In genomic region chr13:24832811-24833155, GRCm38 (mm10) we compare ENCODE assay signal across 9 mouse cellular contexts. TPM values are rescaled to one million over a fixed set of nuclear protein-coding genes. Genes with fewer than 3 reads are reported as not detected.
DNase-seq lines count a peak whose midpoint lies in the region; ATAC-seq and TF ChIP-seq lines count a peak whose summit lies in the region.
"Had no signal": no experiment of that assay in that cellular context is flagged by ENCODE, and none has a peak within 500 bp of the region (broad histone marks: within the 10 kb centered on the region; RNA-seq: fewer than 3 reads in every experiment).

No protein-coding gene starts in this region.

- no peaks in the 10 kb centered on the region for H3K9me3 ChIP-seq in embryonic facial prominence, embryonic 15.5 days (replicated peaks)
- no peaks in the 10 kb centered on the region for H3K9me3 ChIP-seq in limb, embryonic 10.5 days (replicated peaks)
- H3K9me3 ChIP-seq in neural tube, embryonic 13.5 days, result no peaks in the 10 kb centered on the region

- peak overlapping the region; percentile 69 for H3K4me2 ChIP-seq in embryonic facial prominence, embryonic 15.5 days (replicated peaks)
- H3K4me2 ChIP-seq in neural tube, embryonic 13.5 days, result peak overlapping the region; percentile 69

- peaks cover 13% of the 10 kb centered on the region; the same call in 1 of the 2 replicates for H3K79me2 ChIP-seq in liver, adult 2 months (ENCODE audit: control insufficient read depth, insufficient read depth, low read length)

- no peak for TF ChIP-seq POLR2A in liver, adult 2 months (IDR thresholded peaks at IDR 0.05; ENCODE audit: extremely low read depth, insufficient read depth, low read length)

- peaks cover 11% of the 10 kb centered on the region for H3K4me1 ChIP-seq in liver, adult 2 months (ENCODE audit: control insufficient read depth, insufficient read depth, low read length)
- peaks cover 22% of the 10 kb centered on the region for H3K4me1 ChIP-seq in embryonic facial prominence, embryonic 15.5 days
- H3K4me1 ChIP-seq in limb, embryonic 10.5 days, result peaks cover 20% of the 10 kb centered on the region
- peaks cover 38% of the 10 kb centered on the region for H3K4me1 ChIP-seq in neural tube, embryonic 13.5 days (replicated peaks)

- peak overlapping the region; percentile 79 for H3K4me3 ChIP-seq in liver, adult 2 months (ENCODE audit: insufficient read depth, low read depth, low read length)
- peak overlapping the region; percentile 92 for H3K4me3 ChIP-seq in embryonic facial prominence, embryonic 15.5 days (replicated peaks)
- H3K4me3 ChIP-seq in limb, embryonic 10.5 days, result peak overlapping the region; percentile 97
- H3K4me3 ChIP-seq in neural tube, embryonic 13.5 days, result peak overlapping the region; percentile 95

- no peak for TF ChIP-seq CTCF in liver, adult 2 months (IDR thresholded peaks at IDR 0.05; ENCODE audit: low read depth, low read length)

- ATAC-seq in embryonic facial prominence, embryonic 15.5 days (ENCODE audit: insufficient number of reproducible peaks, low FRiP score, low TSS enrichment, low read depth), result no peak
- no peak for ATAC-seq in neural tube, embryonic 13.5 days (ENCODE audit: low read depth)
- no peak for ATAC-seq in megakaryocyte-erythroid progenitor cell, adult 5-6 weeks (replicated peaks; ENCODE audit: low FRiP score, low TSS enrichment, poor library complexity, severe bottlenecking)
- ATAC-seq in erythroid progenitor cell, adult 5-6 weeks (replicated peaks; ENCODE audit: low FRiP score, poor library complexity, severe bottlenecking), result no peak

- H3K36me3 ChIP-seq in liver, adult 2 months (ENCODE audit: control insufficient read depth, insufficient read depth, low read length), result peaks cover 4% of the 10 kb centered on the region; the same call in 1 of the 2 replicates
- 0 out of 2 replicates have a peak, but pooled peaks cover 5% of the 10 kb centered on the region for H3K36me3 ChIP-seq in embryonic facial prominence, embryonic 15.5 days
- H3K36me3 ChIP-seq in limb, embryonic 10.5 days, result peaks cover 40% of the 10 kb centered on the region
- H3K36me3 ChIP-seq in neural tube, embryonic 13.5 days, result peaks cover 3% of the 10 kb centered on the region; the same call in 1 of the 2 replicates

- WGBS in liver, adult 2 months, result 6% methylated on average over 2 of the region's 2 CpGs
- WGBS in embryonic facial prominence, embryonic 15.5 days, result 40% methylated on average over 2 of the region's 2 CpGs
- 77% methylated on average over 2 of the region's 2 CpGs for WGBS in limb, embryonic 10.5 days
- WGBS in neural tube, embryonic 13.5 days, result 71% methylated on average over 2 of the region's 2 CpGs

- peak; percentile 58 for DNase-seq in liver, adult 2 months (ENCODE audit: extremely low read depth, low read depth, low spot score)
- no peak for DNase-seq in liver
- no peak for DNase-seq in limb, embryonic 10.5 days (ENCODE audit: low spot score)
- no peak for DNase-seq in urinary bladder, postnatal 4 days (ENCODE audit: low spot score in 2 of 2)
- DNase-seq: thymus, postnatal 25 days had no signal

- H3K27me3 ChIP-seq in liver, adult 2 months (ENCODE audit: control insufficient read depth, insufficient read depth, low read length), result no peaks in the 10 kb centered on the region
- H3K27me3 ChIP-seq in embryonic facial prominence, embryonic 15.5 days, result no peaks in the 10 kb centered on the region
- no peaks in the 10 kb centered on the region for H3K27me3 ChIP-seq in limb, embryonic 10.5 days (ENCODE audit: low read depth, poor library complexity, severe bottlenecking)
- H3K27me3 ChIP-seq in neural tube, embryonic 13.5 days, result no peaks in the 10 kb centered on the region

- H3K27ac ChIP-seq in liver, adult 2 months (replicated peaks; ENCODE audit: insufficient read depth, low read depth, low read length), result peak overlapping the region; percentile 36
- H3K27ac ChIP-seq in embryonic facial prominence, embryonic 15.5 days (replicated peaks), result no peak overlapping the region
- H3K27ac ChIP-seq in limb, embryonic 10.5 days, result peak overlapping the region; percentile 95
- no peak overlapping the region for H3K27ac ChIP-seq in neural tube, embryonic 13.5 days (replicated peaks)

- H3K9ac ChIP-seq in liver, adult 2 months (ENCODE audit: low read depth, low read length), result peak overlapping the region; percentile 88
- peak overlapping the region; percentile 85; the same call in 1 of the 2 replicates for H3K9ac ChIP-seq in embryonic facial prominence, embryonic 15.5 days
- peak overlapping the region; percentile 96 for H3K9ac ChIP-seq in neural tube, embryonic 13.5 days

RNA-seq across cellular contexts. Expression of gene Tdp2, which starts 1.3 kb away (rescaled TPM):
- 28.9 and 29.4 TPM in 2 replicates for total RNA-seq in liver, adult 2 months (2014; rRNA removed)
- 18.5 and 18.6 TPM in 2 replicates for polyA plus RNA-seq in liver, adult 2 months (2012; rRNA removed)
- 48.0 and 49.4 TPM in 2 replicates for polyA plus RNA-seq in embryonic facial prominence, embryonic 15.5 days (2015; fragmentation: Nextera tagmentation; extraction: Ambion mirVana)
- polyA plus RNA-seq in limb, embryonic 10.5 days (2016; fragmentation: Nextera tagmentation; extraction: Ambion mirVana), result 74.4 and 74.5 TPM in 2 replicates
- polyA plus RNA-seq in neural tube, embryonic 13.5 days (2015; fragmentation: Nextera tagmentation; extraction: Ambion mirVana), result 40.1 and 45.2 TPM in 2 replicates
- 61.6 and 87.7 TPM in 2 replicates for total RNA-seq in megakaryocyte-erythroid progenitor cell, adult 5-6 weeks (2014; fragmentation: Nextera tagmentation)
- total RNA-seq in megakaryocyte-erythroid progenitor cell, adult 5-6 weeks (2017), result 61.8 and 64.1 TPM in 2 replicates
- 40.0 and 51.6 TPM in 2 replicates for total RNA-seq in erythroid progenitor cell, adult 5-6 weeks (2015; ENCODE audit: low replicate concordance)
- total RNA-seq in erythroid progenitor cell, adult 5-6 weeks (2017; ENCODE audit: low replicate concordance), result 22.4 and 54.9 TPM in 2 replicates

RNA-seq across cellular contexts. Expression of gene Acot13, which starts 1.4 kb away (rescaled TPM):
- 95.8 and 97.7 TPM in 2 replicates for total RNA-seq in liver, adult 2 months (2014; rRNA removed)
- 96.4 and 108 TPM in 2 replicates for polyA plus RNA-seq in liver, adult 2 months (2012; rRNA removed)
- polyA plus RNA-seq in embryonic facial prominence, embryonic 15.5 days (2015; fragmentation: Nextera tagmentation; extraction: Ambion mirVana), result 74.7 and 75.0 TPM in 2 replicates
- polyA plus RNA-seq in limb, embryonic 10.5 days (2016; fragmentation: Nextera tagmentation; extraction: Ambion mirVana), result 61.4 and 64.2 TPM in 2 replicates
- 49.3 and 50.1 TPM in 2 replicates for polyA plus RNA-seq in neural tube, embryonic 13.5 days (2015; fragmentation: Nextera tagmentation; extraction: Ambion mirVana)
- 39.4 and 69.5 TPM in 2 replicates for total RNA-seq in megakaryocyte-erythroid progenitor cell, adult 5-6 weeks (2014; fragmentation: Nextera tagmentation)
- total RNA-seq in megakaryocyte-erythroid progenitor cell, adult 5-6 weeks (2017), result 80.5 and 87.5 TPM in 2 replicates
- 18.0 and 24.1 TPM in 2 replicates for total RNA-seq in erythroid progenitor cell, adult 5-6 weeks (2015; ENCODE audit: low replicate concordance)
- total RNA-seq in erythroid progenitor cell, adult 5-6 weeks (2017; ENCODE audit: low replicate concordance), result 22.7 and 26.2 TPM in 2 replicates

RNA-seq across cellular contexts. Expression of gene D130043K22Rik, which starts 12.2 kb away (rescaled TPM):
- total RNA-seq in liver, adult 2 months (2014; rRNA removed), result 12.2 and 15.9 TPM in 2 replicates
- polyA plus RNA-seq in liver, adult 2 months (2012; rRNA removed), result 3.8 and 8.1 TPM in 2 replicates
- polyA plus RNA-seq in embryonic facial prominence, embryonic 15.5 days (2015; fragmentation: Nextera tagmentation; extraction: Ambion mirVana), result 0.88 and 1.3 TPM in 2 replicates
- 0.09 TPM in 1 of 2 replicates, not detected in the other for polyA plus RNA-seq in limb, embryonic 10.5 days (2016; fragmentation: Nextera tagmentation; extraction: Ambion mirVana)
- polyA plus RNA-seq in neural tube, embryonic 13.5 days (2015; fragmentation: Nextera tagmentation; extraction: Ambion mirVana), result 4.4 and 5.4 TPM in 2 replicates
- total RNA-seq in megakaryocyte-erythroid progenitor cell, adult 5-6 weeks (2014; fragmentation: Nextera tagmentation), result not detected in 2 replicates
- 0.38 TPM in 1 of 2 replicates, not detected in the other for total RNA-seq in megakaryocyte-erythroid progenitor cell, adult 5-6 weeks (2017)
- not detected in 2 replicates for total RNA-seq in erythroid progenitor cell, adult 5-6 weeks (2015; ENCODE audit: low replicate concordance)
- not detected in 2 replicates for total RNA-seq in erythroid progenitor cell, adult 5-6 weeks (2017; ENCODE audit: low replicate concordance)

RNA-seq across cellular contexts. Expression of gene BC005537, which starts 31.3 kb away (rescaled TPM):
- total RNA-seq in liver, adult 2 months (2014; rRNA removed), result 63.3 and 80.9 TPM in 2 replicates
- 20.3 and 23.5 TPM in 2 replicates for polyA plus RNA-seq in liver, adult 2 months (2012; rRNA removed)
- polyA plus RNA-seq in embryonic facial prominence, embryonic 15.5 days (2015; fragmentation: Nextera tagmentation; extraction: Ambion mirVana), result 14.4 and 16.0 TPM in 2 replicates
- 10.0 and 12.5 TPM in 2 replicates for polyA plus RNA-seq in limb, embryonic 10.5 days (2016; fragmentation: Nextera tagmentation; extraction: Ambion mirVana)
- 20.7 and 21.4 TPM in 2 replicates for polyA plus RNA-seq in neural tube, embryonic 13.5 days (2015; fragmentation: Nextera tagmentation; extraction: Ambion mirVana)
- total RNA-seq in megakaryocyte-erythroid progenitor cell, adult 5-6 weeks (2014; fragmentation: Nextera tagmentation), result 91.9 and 121 TPM in 2 replicates
- total RNA-seq in megakaryocyte-erythroid progenitor cell, adult 5-6 weeks (2017), result 42.4 and 44.0 TPM in 2 replicates
- total RNA-seq in erythroid progenitor cell, adult 5-6 weeks (2015; ENCODE audit: low replicate concordance), result 101 and 125 TPM in 2 replicates
- total RNA-seq in erythroid progenitor cell, adult 5-6 weeks (2017; ENCODE audit: low replicate concordance), result 68.5 and 78.0 TPM in 2 replicates

Comparison
In these comparisons a context has a peak if more than half of its experiments do, and no peak if none do; other contexts are left out.
1. H3K27ac ChIP-seq: peak in liver, adult 2 months (single experiment) and limb, embryonic 10.5 days (single experiment); none in embryonic facial prominence, embryonic 15.5 days (single experiment) and neural tube, embryonic 13.5 days (single experiment).
2. Peak in every context shown above with its lines, with median percentiles within 50 percentile points of each other: H3K4me3 ChIP-seq and H3K9ac ChIP-seq.